Mouse (Mus musculus): ENCODE measurements at regions not wholly inside any gene's neighbourhood (a gene's known extent, or its start where the extent isn't known, plus 50 kb on each side); places are given as distances from the start of the nearest gene placed in this dataset.
A peak's percentile ranks its signal among the peaks of the same experiment; 100 is the strongest.

DNA sequence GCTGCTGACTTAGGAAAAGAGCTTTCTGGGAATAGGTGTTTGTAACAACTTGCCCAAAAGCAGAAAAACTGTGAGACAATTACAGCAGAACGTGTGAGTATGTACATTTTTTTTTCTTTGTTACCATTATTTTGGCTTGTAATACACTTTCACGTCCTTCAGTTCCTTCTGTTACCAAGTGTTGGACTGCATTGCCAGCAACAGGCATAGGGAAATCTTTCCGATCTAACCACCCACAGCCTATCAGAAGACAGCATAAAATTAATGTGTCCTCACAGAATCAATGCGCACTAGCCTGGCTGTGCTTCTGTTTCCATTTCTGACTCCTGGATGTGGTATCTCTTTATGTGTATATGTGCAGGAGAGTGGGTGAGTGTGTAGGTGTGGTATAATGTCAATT, 76.6 kb upstream of the Ifne start:
- no peaks in the 10 kb centered on the region for H3K4me1 ChIP-seq
- H3K36me3 ChIP-seq: no peaks in the 10 kb centered on the region
- 61% methylated on average over 4 of the region's 4 CpGs for WGBS
- H3K4me2 ChIP-seq: no peak overlapping the region; the same call in 1 of the 2 replicates
- H3K9me3 ChIP-seq: no peaks in the 10 kb centered on the region
- H3K9ac ChIP-seq: no peak overlapping the region
- H3K27me3 ChIP-seq: no peaks in the 10 kb centered on the region
- no peak for ATAC-seq (ENCODE audit: borderline replicate concordance, extremely low read depth, low FRiP score, low TSS enrichment)
- no peak overlapping the region for H3K27ac ChIP-seq
- H3K4me3 ChIP-seq: no peak overlapping the region

DNA sequence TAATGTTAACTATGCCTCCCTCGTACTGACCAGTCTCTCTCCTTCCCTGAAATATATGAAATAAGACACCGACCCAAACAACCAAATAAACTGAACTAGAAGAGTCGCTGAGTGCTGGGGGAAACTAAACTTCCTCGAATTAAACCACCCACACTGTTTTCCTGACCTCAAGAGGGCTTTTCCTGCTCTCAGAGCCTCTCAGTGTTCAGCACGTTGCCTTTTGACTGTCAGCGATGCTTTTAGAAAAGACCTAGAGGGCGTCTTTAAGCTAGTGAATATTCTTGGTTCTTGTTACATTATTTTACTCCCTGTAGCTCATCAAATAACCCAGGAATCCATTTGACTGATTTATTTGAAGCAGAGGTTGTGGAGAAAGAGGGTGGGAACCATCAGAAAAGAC, 76.2 kb upstream of the Ifne start:
- peak overlapping the region; percentile 30 for H3K4me2 ChIP-seq
- no peak overlapping the region for H3K9ac ChIP-seq
- no peaks in the 10 kb centered on the region for H3K36me3 ChIP-seq
- H3K4me1 ChIP-seq: no peaks in the 10 kb centered on the region
- WGBS: 14% methylated on average over 7 of the region's 7 CpGs
- no peak for ATAC-seq (ENCODE audit: borderline replicate concordance, extremely low read depth, low FRiP score, low TSS enrichment)
- no peak overlapping the region for H3K4me3 ChIP-seq
- no peaks in the 10 kb centered on the region for H3K27me3 ChIP-seq
- H3K27ac ChIP-seq: no peak overlapping the region
- no peaks in the 10 kb centered on the region for H3K9me3 ChIP-seq

DNA sequence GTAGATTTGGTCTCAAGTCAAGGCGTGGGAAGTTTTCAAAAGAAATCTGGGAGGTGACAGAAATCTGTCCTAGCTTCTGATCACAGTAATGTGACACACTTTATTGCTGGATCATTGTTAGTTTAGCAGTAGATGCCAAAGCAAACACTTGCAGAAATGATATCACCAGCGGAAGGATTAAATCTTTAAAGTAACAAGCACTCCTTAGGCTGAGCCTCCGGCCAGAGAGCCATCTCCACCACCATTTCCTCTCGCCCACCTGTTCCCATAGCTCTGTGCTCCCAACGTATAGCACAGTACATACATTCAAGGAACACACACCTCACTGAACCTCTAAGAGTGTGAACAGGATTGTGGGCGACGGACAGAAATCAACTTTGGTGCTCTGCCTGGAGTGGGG, 75.6 kb upstream of the Ifne start:
- Histone ChIP-seq H3K4me2 (peak overlapping the region; percentile 30), H3K9me3 (no peaks in the 10 kb centered on the region), H3K4me1 (no peaks in the 10 kb centered on the region), H3K9ac (no peak overlapping the region), H3K27ac (no peak overlapping the region), H3K27me3 (no peaks in the 10 kb centered on the region), H3K4me3 (no peak overlapping the region), H3K36me3 (no peaks in the 10 kb centered on the region)
- WGBS: 58% methylated on average over 7 of the region's 7 CpGs
- ATAC-seq (ENCODE audit: borderline replicate concordance, extremely low read depth, low FRiP score, low TSS enrichment): no peak

DNA sequence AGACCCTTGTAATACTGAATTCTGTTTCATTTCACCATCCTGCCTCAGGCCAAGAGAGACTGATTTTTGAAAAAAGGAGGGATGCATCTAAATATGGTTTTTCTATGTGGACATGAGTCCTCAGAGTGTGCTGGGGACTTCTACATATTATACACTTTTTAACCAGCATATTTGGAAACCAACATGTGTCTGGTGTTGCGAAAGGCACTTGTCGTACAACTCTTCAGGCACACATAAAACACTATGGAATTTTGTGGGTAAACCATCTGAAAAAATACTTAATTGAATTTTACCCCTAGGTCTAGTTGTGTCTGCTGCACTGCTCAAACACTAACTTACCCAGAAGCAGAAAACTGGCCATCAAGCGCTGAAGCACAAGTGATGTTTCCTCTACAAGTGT, 74.0 kb upstream of the Ifne start:
- 83% methylated on average over 3 of the region's 3 CpGs for WGBS
- Histone ChIP-seq H3K27ac (no peak overlapping the region), H3K9ac (no peak overlapping the region), H3K4me2 (no peak overlapping the region), H3K9me3 (no peaks in the 10 kb centered on the region), H3K36me3 (no peaks in the 10 kb centered on the region), H3K4me3 (no peak overlapping the region), H3K4me1 (no peaks in the 10 kb centered on the region), H3K27me3 (no peaks in the 10 kb centered on the region)
- ATAC-seq (ENCODE audit: borderline replicate concordance, extremely low read depth, low FRiP score, low TSS enrichment): no peak

DNA sequence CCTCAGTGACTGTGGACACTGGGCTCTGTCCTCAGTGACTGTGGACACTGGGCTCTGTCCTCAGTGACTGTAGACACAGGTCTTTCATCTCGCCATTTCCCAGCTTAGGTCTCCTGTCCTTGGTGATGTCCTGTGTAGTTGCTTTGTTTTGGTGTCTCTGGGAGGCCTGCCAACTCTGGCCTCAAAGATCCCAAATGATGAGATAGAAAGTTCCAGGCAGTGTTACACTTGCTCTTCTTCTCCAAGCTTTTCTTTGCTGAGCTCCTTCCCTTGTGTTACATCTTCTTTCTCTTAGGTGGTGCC, 71.0 kb upstream of the Ifne start:
- Histone ChIP-seq H3K27me3 (no peaks in the 10 kb centered on the region), H3K27ac (no peak overlapping the region), H3K9ac (no peak overlapping the region), H3K4me3 (no peak overlapping the region), H3K4me2 (no peak overlapping the region), H3K36me3 (no peaks in the 10 kb centered on the region), H3K4me1 (no peaks in the 10 kb centered on the region), H3K9me3 (no peaks in the 10 kb centered on the region)
- no peak for ATAC-seq (ENCODE audit: borderline replicate concordance, extremely low read depth, low FRiP score, low TSS enrichment)
- WGBS: 52% methylated on average over 1 of the region's 1 CpGs

DNA sequence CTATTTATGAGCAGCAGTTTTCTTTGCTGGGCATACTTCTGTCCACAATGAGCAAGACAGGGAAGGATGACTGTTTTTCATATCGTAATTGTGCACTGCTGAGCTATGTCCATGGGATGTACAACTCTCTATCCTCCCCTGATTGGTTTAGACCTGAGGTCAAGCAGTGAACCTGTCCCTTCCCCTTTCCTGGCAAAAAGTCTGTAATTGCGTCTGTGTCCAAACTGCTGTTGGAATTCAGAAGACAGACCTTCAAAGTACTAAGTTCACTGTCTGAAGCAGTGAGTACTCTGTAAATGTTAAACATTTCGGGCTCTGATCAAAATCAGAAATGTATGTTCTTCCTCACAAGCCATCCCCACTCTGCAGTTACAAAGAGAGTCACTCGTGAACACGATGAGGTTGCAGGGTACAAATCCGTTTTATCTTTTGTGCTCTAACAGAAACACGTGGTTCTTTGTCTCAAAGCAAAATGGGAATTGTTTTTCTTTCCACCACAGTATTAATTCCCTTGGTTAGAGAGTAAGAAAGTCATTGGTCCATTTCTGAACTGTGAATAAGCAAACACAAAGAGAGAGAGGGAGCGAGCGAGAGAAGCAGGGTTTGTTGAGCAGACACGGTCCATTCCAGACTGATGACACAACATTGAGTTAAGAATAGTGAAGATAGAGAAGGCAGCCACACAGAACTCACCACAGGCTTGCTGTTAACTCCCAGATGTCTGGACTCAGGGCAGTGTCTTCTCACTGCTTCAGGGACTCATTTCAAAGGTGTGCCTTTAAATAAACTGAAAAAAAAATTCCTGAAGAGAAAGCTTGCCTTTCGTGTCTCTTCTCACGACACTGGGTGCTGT, 70.4 kb upstream of the Ifne start:
- no peak; the same call in 1 of the 2 replicates for ATAC-seq (ENCODE audit: borderline replicate concordance, extremely low read depth, low FRiP score, low TSS enrichment)
- WGBS: 53% methylated on average over 12 of the region's 12 CpGs

DNA sequence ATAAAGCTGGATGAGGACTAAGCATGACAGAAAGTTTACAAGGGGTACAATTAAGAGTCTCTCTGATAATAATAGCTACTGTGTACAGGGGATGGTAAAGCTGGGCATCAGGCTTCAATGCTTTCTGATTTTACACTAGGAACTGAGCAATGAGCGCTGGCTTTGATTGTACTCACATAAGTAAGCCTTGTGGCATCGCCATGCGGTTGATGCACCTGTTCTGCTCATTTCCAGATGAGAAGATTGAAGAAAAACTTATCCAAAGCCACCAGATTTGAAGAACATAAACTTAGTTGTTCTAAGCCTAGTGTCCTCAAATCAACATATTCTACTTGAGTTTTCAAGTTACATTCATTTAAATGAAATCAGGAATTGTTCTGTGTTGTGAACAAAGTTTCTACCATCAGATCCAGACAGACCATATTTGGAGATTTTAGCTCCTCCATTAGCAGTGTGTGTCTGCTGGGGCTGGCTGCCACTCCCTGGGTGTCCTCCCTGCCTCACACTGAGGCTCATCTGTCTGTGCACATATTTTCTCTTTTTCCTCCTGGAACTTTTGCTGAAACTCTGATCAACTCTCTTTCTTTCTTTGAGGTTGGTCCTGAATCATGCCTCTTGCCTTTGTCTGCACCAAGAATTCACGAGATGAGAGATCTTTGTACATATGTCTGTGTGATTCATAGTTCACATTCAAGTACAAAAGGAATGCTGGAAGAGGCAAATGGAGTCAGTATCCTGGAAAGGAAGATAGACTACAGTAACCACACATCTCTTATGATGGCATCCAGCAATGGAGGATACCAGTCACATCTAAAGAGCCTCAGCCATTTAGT, 68.2 kb upstream of the Ifne start:
- no peaks in the 10 kb centered on the region for H3K9me3 ChIP-seq
- no peaks in the 10 kb centered on the region for H3K36me3 ChIP-seq
- H3K4me2 ChIP-seq: no peak overlapping the region
- H3K9ac ChIP-seq: no peak overlapping the region
- no peak for ATAC-seq (ENCODE audit: borderline replicate concordance, extremely low read depth, low FRiP score, low TSS enrichment)
- H3K4me1 ChIP-seq: no peaks in the 10 kb centered on the region
- 83% methylated on average over 4 of the region's 4 CpGs for WGBS
- no peak overlapping the region for H3K4me3 ChIP-seq
- no peaks in the 10 kb centered on the region for H3K27me3 ChIP-seq
- H3K27ac ChIP-seq: no peak overlapping the region

More for the DNA sequence above, 70.4 kb upstream of the Ifne start:
- H3K9me3 ChIP-seq: no peaks in the 10 kb centered on the region
- no peaks in the 10 kb centered on the region for H3K27me3 ChIP-seq
- no peaks in the 10 kb centered on the region for H3K4me1 ChIP-seq
- H3K36me3 ChIP-seq: no peaks in the 10 kb centered on the region
- H3K4me3 ChIP-seq: no peak overlapping the region
- no peak overlapping the region for H3K4me2 ChIP-seq
- H3K27ac ChIP-seq: no peak overlapping the region
- no peak overlapping the region for H3K9ac ChIP-seq

DNA sequence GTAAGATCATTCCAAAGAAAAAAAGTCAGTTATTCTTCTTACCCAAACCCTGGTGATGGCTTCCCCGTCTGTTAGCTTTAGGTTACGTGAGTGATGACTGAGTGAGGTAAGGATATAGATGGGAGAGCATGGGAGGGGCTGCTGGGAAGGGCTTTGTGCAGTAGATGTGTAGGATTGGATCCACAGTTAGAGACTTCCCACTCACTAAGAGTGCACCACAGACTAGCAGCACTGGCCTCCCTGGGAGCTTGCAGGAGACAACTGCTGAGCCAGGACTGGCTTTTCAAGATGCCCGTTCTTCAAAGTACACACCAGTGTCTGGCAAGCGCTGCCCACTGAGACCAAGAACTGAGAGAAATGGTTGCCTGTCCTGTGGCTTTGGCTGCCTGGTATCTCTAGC, 62.0 kb upstream of the Ifne start:
- WGBS: 62% methylated on average over 4 of the region's 4 CpGs

DNA sequence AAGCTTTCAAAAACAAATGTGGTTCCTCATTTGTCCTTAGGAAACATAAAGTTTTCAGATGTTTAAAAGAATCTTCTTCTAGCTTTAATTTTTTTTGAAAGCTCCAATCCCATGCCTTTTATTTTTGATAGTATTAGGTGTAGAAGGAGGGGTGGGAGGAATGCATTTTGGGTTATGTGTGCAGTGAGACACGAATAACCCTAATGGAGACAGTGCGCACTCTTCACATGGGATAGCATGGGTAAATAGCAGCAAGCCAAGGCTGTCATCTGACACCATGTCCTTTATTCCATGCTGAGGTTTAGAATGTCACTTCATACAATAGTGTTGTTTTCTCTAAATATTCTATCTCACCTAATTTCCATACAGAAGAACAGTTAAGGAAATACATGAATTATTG, 60.7 kb upstream of the Ifne start:
- Histone ChIP-seq H3K36me3 (no peaks in the 10 kb centered on the region), H3K27ac (no peak overlapping the region), H3K9me3 (no peaks in the 10 kb centered on the region), H3K27me3 (peaks cover 25% of the 10 kb centered on the region), H3K9ac (no peak overlapping the region), H3K4me1 (peaks cover 5% of the 10 kb centered on the region; the same call in 1 of the 2 replicates), H3K4me2 (no peak overlapping the region), H3K4me3 (no peak overlapping the region)
- no peak for ATAC-seq (ENCODE audit: borderline replicate concordance, extremely low read depth, low FRiP score, low TSS enrichment)
- 85% methylated on average over 2 of the region's 2 CpGs for WGBS

More for the DNA sequence above, 62.0 kb upstream of the Ifne start:
- no peak overlapping the region for H3K27ac ChIP-seq
- H3K4me2 ChIP-seq: no peak overlapping the region
- H3K4me1 ChIP-seq: peaks cover 5% of the 10 kb centered on the region; the same call in 1 of the 2 replicates
- H3K27me3 ChIP-seq: peaks cover 24% of the 10 kb centered on the region
- no peaks in the 10 kb centered on the region for H3K9me3 ChIP-seq
- H3K36me3 ChIP-seq: no peaks in the 10 kb centered on the region
- ATAC-seq (ENCODE audit: borderline replicate concordance, extremely low read depth, low FRiP score, low TSS enrichment): no peak
- no peak overlapping the region for H3K4me3 ChIP-seq
- H3K9ac ChIP-seq: no peak overlapping the region

DNA sequence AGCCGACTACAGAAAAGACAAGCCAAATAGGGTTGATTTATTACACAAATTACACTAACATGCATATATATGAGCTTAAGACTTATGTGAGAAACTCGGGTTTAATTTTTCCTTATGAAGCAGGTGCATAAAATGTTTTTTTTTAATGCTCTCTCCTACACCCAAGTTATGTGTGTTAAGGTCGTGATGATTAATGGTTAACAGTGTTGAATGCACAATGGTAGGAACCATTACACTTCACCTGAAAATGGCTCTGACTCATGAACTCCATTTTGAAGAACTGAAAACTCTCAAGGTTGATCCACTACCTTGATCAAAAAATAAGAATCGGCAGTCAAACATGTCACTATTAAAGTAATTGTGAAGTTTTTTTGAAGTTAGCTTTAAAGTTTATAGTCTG, 59.4 kb upstream of the Ifne start:
- no peaks in the 10 kb centered on the region for H3K9me3 ChIP-seq
- no peak overlapping the region for H3K4me2 ChIP-seq
- peaks cover 5% of the 10 kb centered on the region; the same call in 1 of the 2 replicates for H3K4me1 ChIP-seq
- peaks cover 30% of the 10 kb centered on the region for H3K27me3 ChIP-seq
- no peak overlapping the region for H3K4me3 ChIP-seq
- H3K9ac ChIP-seq: no peak overlapping the region
- no peaks in the 10 kb centered on the region for H3K36me3 ChIP-seq
- WGBS: 60% methylated on average over 4 of the region's 4 CpGs
- H3K27ac ChIP-seq: no peak overlapping the region
- ATAC-seq (ENCODE audit: borderline replicate concordance, extremely low read depth, low FRiP score, low TSS enrichment): no peak

DNA sequence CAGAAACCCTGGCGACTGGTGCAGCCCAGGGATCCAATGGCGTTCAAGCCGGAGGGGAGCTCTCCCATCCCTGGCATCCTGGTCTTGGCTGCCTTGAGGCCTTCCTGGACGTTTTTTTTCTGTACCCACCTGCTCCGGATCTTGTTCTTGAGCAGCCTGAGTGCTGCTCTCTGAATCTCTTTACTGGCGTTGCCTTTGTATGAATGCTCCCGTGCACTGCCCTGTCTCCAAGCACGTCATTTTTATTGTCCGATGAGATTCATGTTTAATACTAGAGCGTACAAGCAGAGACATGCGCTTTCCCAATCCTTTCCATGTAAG, 58.7 kb upstream of the Ifne start:
- ATAC-seq (ENCODE audit: borderline replicate concordance, extremely low read depth, low FRiP score, low TSS enrichment): peak; percentile 43; the same call in 1 of the 2 replicates
- Histone ChIP-seq H3K4me3 (peak overlapping the region; percentile 57), H3K27me3 (peaks cover 30% of the 10 kb centered on the region), H3K9ac (0 out of 2 replicates have a peak overlapping the region, but pooled peaks have one; percentile 31), H3K27ac (peak overlapping the region; percentile 41; the same call in 1 of the 2 replicates), H3K36me3 (no peaks in the 10 kb centered on the region), H3K4me1 (peaks cover 5% of the 10 kb centered on the region; the same call in 1 of the 2 replicates), H3K4me2 (peak overlapping the region; percentile 86), H3K9me3 (no peaks in the 10 kb centered on the region)
- 7% methylated on average over 11 of the region's 11 CpGs for WGBS
